Mouse (Mus musculus) cortical plate, adult 2 months (tissue): Measurements from ENCODE around the gene Commd4.

Experiments used
- CTCF ChIP-seq: fragments of 200-500 bp; IDR thresholded peaks from 2 replicates; pipeline ENCODE4 v1.5.1; 2011; ENCODE audit warnings: mild to moderate bottlenecking, control low read depth, low read length; ENCODE audit not compliant: insufficient read depth; ENCODE audit errors: extremely low read depth
- POLR2A ChIP-seq: fragments of 200-500 bp; IDR thresholded peaks from 2 replicates; pipeline ENCODE4 v1.6.1; 2011; ENCODE audit warnings: mild to moderate bottlenecking, low read length, control low read depth; ENCODE audit not compliant: insufficient read depth; ENCODE audit errors: extremely low read depth

DNA sequence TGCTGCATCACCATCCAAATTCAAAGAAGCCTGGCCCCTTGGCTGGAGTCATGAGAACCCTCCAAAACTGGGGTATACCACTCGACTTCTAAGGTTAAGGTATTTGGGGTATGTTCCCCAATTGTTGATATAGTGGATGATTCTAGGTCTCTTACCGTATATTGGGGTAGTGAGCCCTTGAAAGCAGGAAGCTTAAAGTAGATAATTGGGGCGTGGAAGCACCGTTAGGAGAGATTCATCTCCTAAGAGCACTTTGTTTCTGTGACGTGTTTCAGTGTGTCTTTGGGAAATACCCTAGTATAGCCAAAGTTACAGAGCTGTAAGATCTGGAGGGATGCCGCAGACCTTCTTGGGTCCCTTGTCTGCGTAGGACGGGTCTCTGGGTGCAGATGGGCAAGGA, 39.3 kb upstream of the Commd4 start:
- no peak for TF ChIP-seq CTCF
- no peak for TF ChIP-seq POLR2A
